Mouse (Mus musculus) liver, embryonic 13.5 days (tissue): ENCODE results near the gene Zfp804a. TPM values are rescaled to one million over a fixed set of nuclear protein-coding genes. Genes with fewer than 3 reads are reported as not detected.

Experiments used
- ATAC-seq: fragments of 200-750 bp; cut with Nextera tagmentation; 2 replicates; pipeline ENCODE4 v1.8.0; 2017; ENCODE audit warnings: low read depth, mild to moderate bottlenecking, moderate number of reproducible peaks, moderate library complexity
- DNase-seq: peaks from one replicate; pipeline ENCODE4 v3.0.0; 2022
- H3K27ac ChIP-seq: fragments of 300-500 bp; sonication (generic); 2 replicates; pipeline ENCODE4 v1.5.1; 2015; ENCODE audit warnings: moderate library complexity, mild to moderate bottlenecking, inconsistent platforms
- H3K27me3 ChIP-seq: fragments of 300-500 bp; sonication (generic); 2 replicates; pipeline ENCODE4 v1.6.1; 2015; ENCODE audit warnings: mild to moderate bottlenecking, inconsistent platforms
- H3K36me3 ChIP-seq: fragments of 300-500 bp; sonication (generic); 2 replicates; pipeline ENCODE4 v1.6.1; 2015; ENCODE audit warnings: mild to moderate bottlenecking, inconsistent platforms
- H3K4me1 ChIP-seq: fragments of 300-500 bp; sonication (generic); replicated peaks from 2 replicates; pipeline ENCODE4 v1.6.1; 2015; ENCODE audit warnings: inconsistent platforms
- H3K4me2 ChIP-seq: fragments of 300-500 bp; sonication (generic); 2 replicates; pipeline ENCODE4 v1.6.1; 2015; ENCODE audit warnings: inconsistent platforms, mild to moderate bottlenecking, moderate library complexity
- H3K4me3 ChIP-seq: fragments of 300-500 bp; sonication (generic); replicated peaks from 2 replicates; pipeline ENCODE4 v1.5.1; 2015; ENCODE audit warnings: mild to moderate bottlenecking, inconsistent platforms
- H3K9ac ChIP-seq: fragments of 300-500 bp; sonication (generic); 2 replicates; pipeline ENCODE4 v1.6.1; 2015; ENCODE audit warnings: mild to moderate bottlenecking, inconsistent platforms
- H3K9me3 ChIP-seq: fragments of 300-500 bp; sonication (generic); replicated peaks from 2 replicates; pipeline ENCODE4 v1.6.1; 2016; ENCODE audit warnings: inconsistent platforms
- WGBS: fragments of 180-500 bp; shearing (Covaris S2); methylation state at CpG from one replicate; pipeline ENCODE4 v1.1.7; 2015; ENCODE audit not compliant: insufficient replicate concordance; 5-methylcytosine and 5-hydroxymethylcytosine counted together
- polyA plus RNA-seq: library from polyadenylated mRNA; unstranded; fragments of >200 nt; fragmentation: Nextera tagmentation; extraction: Ambion mirVana; gene quantifications from 2 replicates; pipeline ENCODE4 v1.2.1, GENCODE M21; 2015

Zfp804a gene
- polyA plus RNA-seq, result 0.03 TPM in 1 of 2 replicates, not detected in the other

- under 1% methylated on average over 58 of the region's 82 CpGs for WGBS
- no peak for DNase-seq
- Histone ChIP-seq H3K4me2 (peak within 1 kb of the TSS; percentile 64), H3K27ac (no peak within 1 kb of the TSS), H3K4me1 (no peaks in the 10 kb centered on the region), H3K27me3 (peaks cover 36% of the 10 kb centered on the region), H3K4me3 (peak within 1 kb of the TSS; percentile 49), H3K9me3 (no peaks in the 10 kb centered on the region), H3K36me3 (no peaks in the 10 kb centered on the region), H3K9ac (no peak within 1 kb of the TSS)
- ATAC-seq, result 0 out of 2 replicates have a peak, but pooled peaks have one; percentile 20
These were observed at the start of gene Zfp804a for GRCm38 (mm10) chr2:82053185-82053891. Gene Zfp804a (plus strand): TSS chr2:82053222.

- H3K9me3 ChIP-seq, result no peaks in the 10 kb centered on the region
- no peak for DNase-seq
- H3K27ac ChIP-seq, result no peak overlapping the region
- H3K27me3 ChIP-seq, result peaks cover 36% of the 10 kb centered on the region
- H3K36me3 ChIP-seq, result no peaks in the 10 kb centered on the region
- no peaks in the 10 kb centered on the region for H3K4me1 ChIP-seq
- H3K4me2 ChIP-seq, result no peak overlapping the region
- no peak overlapping the region for H3K9ac ChIP-seq
- no peak overlapping the region for H3K4me3 ChIP-seq
- WGBS, result 62% methylated on average over 4 of the region's 4 CpGs
- ATAC-seq, result no peak
These were observed 1.4 kb upstream of the Zfp804a start for GRCm38 (mm10) chr2:82051635-82052034.

- DNase-seq (no peak), ATAC-seq (no peak)
- peak overlapping the region; percentile 64 for H3K4me2 ChIP-seq
- peak overlapping the region; percentile 49 for H3K4me3 ChIP-seq
- H3K4me1 ChIP-seq, result no peaks in the 10 kb centered on the region
- no peak overlapping the region for H3K27ac ChIP-seq
- no peaks in the 10 kb centered on the region for H3K9me3 ChIP-seq
- WGBS, result 4% methylated on average over 34 of the region's 34 CpGs
- no peak overlapping the region for H3K9ac ChIP-seq
- no peaks in the 10 kb centered on the region for H3K36me3 ChIP-seq
- H3K27me3 ChIP-seq, result peaks cover 36% of the 10 kb centered on the region
These were observed 461 bp upstream of the Zfp804a start for GRCm38 (mm10) chr2:82052338-82053184.

GRCm38 (mm10) chr2:82054446-82054845 lies 1.4 kb downstream of the Zfp804a start:
- H3K4me1 ChIP-seq, result no peaks in the 10 kb centered on the region
- H3K27ac ChIP-seq, result no peak overlapping the region
- no peaks in the 10 kb centered on the region for H3K36me3 ChIP-seq
- no peak overlapping the region for H3K4me3 ChIP-seq
- peaks cover 36% of the 10 kb centered on the region for H3K27me3 ChIP-seq
- no peak overlapping the region for H3K9ac ChIP-seq
- no peak for ATAC-seq
- DNase-seq, result no peak
- H3K9me3 ChIP-seq, result no peaks in the 10 kb centered on the region
- WGBS, result 46% methylated on average over 4 of the region's 4 CpGs
- H3K4me2 ChIP-seq, result no peak overlapping the region

GRCm38 (mm10) chr2:82064671-82065070 lies 11.6 kb downstream of the Zfp804a start:
- WGBS, result 25% methylated on average over 5 of the region's 5 CpGs

GRCm38 (mm10) chr2:82067912-82068311 lies 14.9 kb downstream of the Zfp804a start:
- H3K9me3 ChIP-seq, result no peaks in the 10 kb centered on the region
- DNase-seq (no peak), ATAC-seq (no peak)
- no peaks in the 10 kb centered on the region for H3K27me3 ChIP-seq
- H3K4me2 ChIP-seq, result no peak overlapping the region
- H3K27ac ChIP-seq, result no peak overlapping the region
- no peak overlapping the region for H3K4me3 ChIP-seq
- no peak overlapping the region for H3K9ac ChIP-seq
- no peaks in the 10 kb centered on the region for H3K4me1 ChIP-seq
- H3K36me3 ChIP-seq, result no peaks in the 10 kb centered on the region
- 70% methylated on average over 1 of the region's 1 CpGs for WGBS

More at GRCm38 (mm10) chr2:82064671-82065070, 11.6 kb downstream of the Zfp804a start:
- H3K4me2 ChIP-seq, result no peak overlapping the region
- no peaks in the 10 kb centered on the region for H3K9me3 ChIP-seq
- no peaks in the 10 kb centered on the region for H3K4me1 ChIP-seq
- no peak overlapping the region for H3K9ac ChIP-seq
- H3K4me3 ChIP-seq, result no peak overlapping the region
- H3K27ac ChIP-seq, result no peak overlapping the region
- no peaks in the 10 kb centered on the region for H3K36me3 ChIP-seq
- DNase-seq, result no peak
- ATAC-seq, result no peak
- no peaks in the 10 kb centered on the region for H3K27me3 ChIP-seq

- Histone ChIP-seq H3K4me2 (no peak overlapping the region), H3K27me3 (no peaks in the 10 kb centered on the region), H3K27ac (no peak overlapping the region), H3K36me3 (no peaks in the 10 kb centered on the region), H3K4me1 (no peaks in the 10 kb centered on the region), H3K9ac (no peak overlapping the region), H3K9me3 (no peaks in the 10 kb centered on the region), H3K4me3 (no peak overlapping the region)
- 44% methylated on average over 1 of the region's 1 CpGs for WGBS
- DNase-seq (no peak), ATAC-seq (no peak)
These were observed 16.1 kb downstream of the Zfp804a start for GRCm38 (mm10) chr2:82069172-82069571.

GRCm38 (mm10) chr2:82076883-82077282 lies 23.9 kb downstream of the Zfp804a start:
- Histone ChIP-seq H3K9ac (no peak overlapping the region), H3K4me1 (no peaks in the 10 kb centered on the region), H3K9me3 (no peaks in the 10 kb centered on the region), H3K27ac (no peak overlapping the region), H3K36me3 (no peaks in the 10 kb centered on the region), H3K4me3 (no peak overlapping the region), H3K27me3 (no peaks in the 10 kb centered on the region), H3K4me2 (no peak overlapping the region)
- ATAC-seq (no peak), DNase-seq (no peak)
- WGBS, result 58% methylated on average over 3 of the region's 3 CpGs

GRCm38 (mm10) chr2:82078287-82078994 lies 25.4 kb downstream of the Zfp804a start:
- Histone ChIP-seq H3K9me3 (no peaks in the 10 kb centered on the region), H3K4me1 (no peaks in the 10 kb centered on the region), H3K27me3 (no peaks in the 10 kb centered on the region), H3K4me3 (no peak overlapping the region), H3K9ac (no peak overlapping the region), H3K36me3 (no peaks in the 10 kb centered on the region), H3K4me2 (no peak overlapping the region), H3K27ac (no peak overlapping the region)
- 68% methylated on average over 6 of the region's 6 CpGs for WGBS
- no peak for DNase-seq
- ATAC-seq, result no peak

GRCm38 (mm10) chr2:82080678-82081077 lies 27.7 kb downstream of the Zfp804a start:
- H3K27ac ChIP-seq, result no peak overlapping the region

GRCm38 (mm10) chr2:82113148-82113547 lies 60.1 kb downstream of the Zfp804a start:
- DNase-seq (no peak), ATAC-seq (no peak)
- no peaks in the 10 kb centered on the region for H3K9me3 ChIP-seq
- no peak overlapping the region for H3K4me2 ChIP-seq
- no peak overlapping the region for H3K9ac ChIP-seq
- no peak overlapping the region for H3K27ac ChIP-seq
- H3K4me1 ChIP-seq, result no peaks in the 10 kb centered on the region
- H3K4me3 ChIP-seq, result no peak overlapping the region
- H3K36me3 ChIP-seq, result no peaks in the 10 kb centered on the region
- H3K27me3 ChIP-seq, result no peaks in the 10 kb centered on the region
- 51% methylated on average over 1 of the region's 1 CpGs for WGBS

More at GRCm38 (mm10) chr2:82080678-82081077, 27.7 kb downstream of the Zfp804a start:
- no peak overlapping the region for H3K9ac ChIP-seq
- no peak overlapping the region for H3K4me2 ChIP-seq
- DNase-seq, result no peak
- no peaks in the 10 kb centered on the region for H3K36me3 ChIP-seq
- H3K9me3 ChIP-seq, result no peaks in the 10 kb centered on the region
- 57% methylated on average over 4 of the region's 4 CpGs for WGBS
- no peak overlapping the region for H3K4me3 ChIP-seq
- ATAC-seq, result no peak
- H3K4me1 ChIP-seq, result no peaks in the 10 kb centered on the region
- no peaks in the 10 kb centered on the region for H3K27me3 ChIP-seq
